Mouse (Mus musculus) liver, embryonic 14.5 days (tissue): ENCODE results near the gene Edil3. TPM values are rescaled to one million over a fixed set of nuclear protein-coding genes. Genes with fewer than 3 reads are reported as not detected.
"Not testable (repeated sequence)": the region's sequence is repeated elsewhere in the genome, so short reads cannot be mapped to it uniquely, and the experiment has no call there.

Experiments
- ATAC-seq: fragments of 200-750 bp; cut with Nextera tagmentation; 2 replicates; pipeline ENCODE4 v1.8.0; 2017; ENCODE audit warnings: moderate number of reproducible peaks, mild to moderate bottlenecking, moderate library complexity; ENCODE audit not compliant: insufficient read depth
- DNase-seq, 3 experiments: peaks; one replicate each; pipeline ENCODE4 v3.0.0-alpha.2; 2012 to 2013; ENCODE audit warnings: low read depth in 3 of 3, low spot score in 3 of 3
- H3K27ac ChIP-seq: fragments of 300-500 bp; sonication (generic); 2 replicates; pipeline ENCODE4 v1.5.1; 2014; ENCODE audit warnings: moderate library complexity, mild to moderate bottlenecking, control low read depth, inconsistent platforms
- H3K27me3 ChIP-seq: fragments of 300-500 bp; sonication (generic); 2 replicates; pipeline ENCODE4 v1.6.1; 2014; ENCODE audit warnings: mild to moderate bottlenecking, low read length, moderate library complexity; ENCODE audit not compliant: control insufficient read depth, insufficient read depth
- H3K36me3 ChIP-seq: fragments of 300-500 bp; sonication (generic); replicated peaks from 2 replicates; pipeline ENCODE4 v1.6.1; 2014; ENCODE audit warnings: low read depth; ENCODE audit not compliant: control insufficient read depth, insufficient read depth
- H3K4me1 ChIP-seq, 2 experiments: fragments of 200-500 bp in 1 of 2; fragments of 300-500 bp in 1 of 2; sonication (generic) in 1 of 2; replicated peaks; 2 replicates each; pipeline ENCODE4 v1.6.1; 2012 to 2014; ENCODE audit warnings: antibody characterized with exemption in 1 of 2, inconsistent platforms in 1 of 2, low read length in 1 of 2; ENCODE audit not compliant: control insufficient read depth in 2 of 2, insufficient read depth in 2 of 2
- H3K4me2 ChIP-seq: fragments of 300-500 bp; sonication (generic); 2 replicates; pipeline ENCODE4 v1.6.1; 2014; ENCODE audit warnings: low read depth, mild to moderate bottlenecking, control low read depth, moderate library complexity
- H3K4me3 ChIP-seq, 2 experiments: fragments of 200-500 bp in 1 of 2; fragments of 300-500 bp in 1 of 2; sonication (generic) in 1 of 2; 2 replicates each; pipeline ENCODE4 v1.5.1; 2012 to 2014; ENCODE audit warnings: low read depth in 2 of 2, low read length in 2 of 2, mild to moderate bottlenecking in 2 of 2, control low read depth in 1 of 2, inconsistent platforms in 1 of 2, moderate library complexity in 1 of 2; ENCODE audit not compliant: insufficient read depth in 1 of 2
- H3K9ac ChIP-seq: fragments of 300-500 bp; sonication (generic); replicated peaks from 2 replicates; pipeline ENCODE4 v1.6.1; 2014; ENCODE audit warnings: mild to moderate bottlenecking, control low read depth, moderate library complexity
- H3K9me3 ChIP-seq: fragments of 300-500 bp; sonication (generic); 2 replicates; pipeline ENCODE4 v1.6.1; 2016; ENCODE audit warnings: low read length, mixed read lengths; ENCODE audit not compliant: control insufficient read depth
- CTCF ChIP-seq: IDR thresholded peaks from 2 replicates; pipeline ENCODE4 v1.5.1; 2016; ENCODE audit warnings: antibody characterized with exemption, low read depth, control low read depth
- EP300 ChIP-seq: IDR thresholded peaks from 2 replicates; pipeline ENCODE4 v1.6.1; 2016; ENCODE audit warnings: antibody characterized with exemption, low read depth
- WGBS: fragments of 180-500 bp; shearing (Covaris S2); extraction: QIAGEN DNeasy Blood & Tissue Kit; methylation state at CpG from one replicate; pipeline ENCODE4 v1.1.7; 2014; ENCODE audit not compliant: insufficient replicate concordance; 5-methylcytosine and 5-hydroxymethylcytosine counted together
- polyA plus RNA-seq, 2 experiments: library from polyadenylated mRNA; depleted of rRNA in 1 of 2; stranded (reverse) in 1 of 2; unstranded in 1 of 2; fragments of >200 nt; fragmentation: Nextera tagmentation in 1 of 2; extraction: Ambion mirVana in 1 of 2; gene quantifications; 2 replicates each; pipeline versions ENCODE4 v1.2.1 to v1.2.3; 2012 to 2014

The Edil3 gene
- polyA plus RNA-seq, 2 experiments, result 0.08 to 0.20 TPM

GRCm38 (mm10) chr13:89035711-89036110 is 214.4 kb downstream of the Edil3 start:
- 55% methylated on average over 2 of the region's 2 CpGs for WGBS
- ATAC-seq (no peak), DNase-seq (no peak)
- no peaks in the 10 kb centered on the region for H3K27me3 ChIP-seq
- H3K4me1 ChIP-seq, result no peaks in the 10 kb centered on the region
- no peaks in the 10 kb centered on the region for H3K36me3 ChIP-seq
- H3K27ac ChIP-seq, result no peak overlapping the region
- H3K9me3 ChIP-seq, result no peaks in the 10 kb centered on the region
- H3K4me2 ChIP-seq, result no peak overlapping the region
- no peak overlapping the region for H3K4me3 ChIP-seq
- TF ChIP-seq EP300 (no peak), CTCF (no peak)
- no peak overlapping the region for H3K9ac ChIP-seq

- ATAC-seq (no peak), DNase-seq (no peak)
- H3K9ac ChIP-seq, result no peak overlapping the region
- WGBS, result 62% methylated on average over 1 of the region's 1 CpGs
- no peaks in the 10 kb centered on the region for H3K4me1 ChIP-seq
- no peaks in the 10 kb centered on the region for H3K9me3 ChIP-seq
- H3K36me3 ChIP-seq, result no peaks in the 10 kb centered on the region
- no peak overlapping the region for H3K27ac ChIP-seq
- no peak overlapping the region for H3K4me2 ChIP-seq
- no peak overlapping the region for H3K4me3 ChIP-seq
- TF ChIP-seq CTCF (no peak), EP300 (no peak)
- no peaks in the 10 kb centered on the region for H3K27me3 ChIP-seq
These were observed 220.2 kb downstream of the Edil3 start for GRCm38 (mm10) chr13:89041495-89041894.

GRCm38 (mm10) chr13:89070132-89070531 is 248.9 kb downstream of the Edil3 start:
- H3K4me3 ChIP-seq, DNase-seq, H3K27ac ChIP-seq, H3K4me1 ChIP-seq, H3K9me3 ChIP-seq, H3K9ac ChIP-seq, H3K27me3 ChIP-seq, H3K4me2 ChIP-seq, H3K36me3 ChIP-seq, ATAC-seq: not testable (repeated sequence)

GRCm38 (mm10) chr13:89076212-89076611 is 254.9 kb downstream of the Edil3 start:
- WGBS, result 70% methylated on average over 1 of the region's 1 CpGs

GRCm38 (mm10) chr13:89105889-89106288 is 284.6 kb downstream of the Edil3 start:
- no peak overlapping the region for H3K9ac ChIP-seq
- no peak overlapping the region for H3K4me3 ChIP-seq
- no peak overlapping the region for H3K27ac ChIP-seq
- H3K27me3 ChIP-seq, result no peaks in the 10 kb centered on the region
- DNase-seq (no peak), ATAC-seq (no peak)
- H3K9me3 ChIP-seq, result no peaks in the 10 kb centered on the region
- TF ChIP-seq EP300 (no peak), CTCF (no peak)
- no peaks in the 10 kb centered on the region for H3K36me3 ChIP-seq
- H3K4me2 ChIP-seq, result no peak overlapping the region
- no peaks in the 10 kb centered on the region for H3K4me1 ChIP-seq
- WGBS, result 31% methylated on average over 1 of the region's 1 CpGs

More at GRCm38 (mm10) chr13:89076212-89076611, 254.9 kb downstream of the Edil3 start:
- H3K4me3 ChIP-seq, result no peak overlapping the region
- H3K36me3 ChIP-seq, result no peaks in the 10 kb centered on the region
- no peak overlapping the region for H3K27ac ChIP-seq
- no peaks in the 10 kb centered on the region for H3K9me3 ChIP-seq
- no peak overlapping the region for H3K4me2 ChIP-seq
- H3K4me1 ChIP-seq, result no peaks in the 10 kb centered on the region
- no peak overlapping the region for H3K9ac ChIP-seq
- DNase-seq, result no peak
- TF ChIP-seq EP300, result no peak
- no peak for TF ChIP-seq CTCF
- H3K27me3 ChIP-seq, result no peaks in the 10 kb centered on the region
- ATAC-seq, result no peak

GRCm38 (mm10) chr13:89117551-89117950 is 296.3 kb downstream of the Edil3 start:
- Histone ChIP-seq H3K27me3 (no peaks in the 10 kb centered on the region), H3K9ac (no peak overlapping the region), H3K4me1 (no peaks in the 10 kb centered on the region), H3K4me3 (no peak overlapping the region), H3K4me2 (no peak overlapping the region), H3K9me3 (no peaks in the 10 kb centered on the region), H3K27ac (no peak overlapping the region), H3K36me3 (no peaks in the 10 kb centered on the region)
- no peak for ATAC-seq
- TF ChIP-seq CTCF (no peak), EP300 (no peak)
- 40% methylated on average over 2 of the region's 2 CpGs for WGBS
- no peak for DNase-seq
